Mouse (Mus musculus): ENCODE measurements around the gene Tssk4.
A peak's percentile ranks its signal among the peaks of the same experiment; 100 is the strongest.

The Tssk4 gene

GRCm38 (mm10) chr14:55649884-55650283 lies at the start of gene Tssk4:
Tssk4 (plus strand) TSS chr14:55650184.
- DNase-seq (ENCODE audit: low spot score): no peak

DNA sequence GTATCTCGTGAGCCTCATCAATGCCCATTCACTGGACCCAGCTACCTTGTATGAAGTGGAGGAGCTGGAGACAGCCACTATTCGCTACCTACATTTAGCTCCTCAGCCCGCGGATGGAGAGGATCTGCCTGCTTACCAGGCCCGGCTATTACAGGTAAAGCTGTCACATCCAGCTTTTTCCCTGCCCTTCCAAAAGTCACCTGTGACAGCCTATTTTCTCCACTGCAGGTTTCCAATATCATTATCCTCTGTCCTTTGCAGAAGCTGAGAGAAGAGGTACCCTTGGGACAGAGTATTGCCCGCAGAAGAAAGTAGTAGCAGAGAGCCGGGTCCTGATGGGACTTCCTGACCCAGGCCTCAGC lies 46.7 kb upstream of the Tssk4 start, which contains the start of gene Irf9:
TSS of gene Irf9 (plus strand) at position 301 of the 362 bp plus-strand sequence.
- no peak for DNase-seq (ENCODE audit: low spot score)

- peak; percentile 61 for DNase-seq (ENCODE audit: low spot score)
Measured at GRCm38 (mm10) chr14:55603633-55604576, 46.1 kb upstream of the Tssk4 start.

DNA sequence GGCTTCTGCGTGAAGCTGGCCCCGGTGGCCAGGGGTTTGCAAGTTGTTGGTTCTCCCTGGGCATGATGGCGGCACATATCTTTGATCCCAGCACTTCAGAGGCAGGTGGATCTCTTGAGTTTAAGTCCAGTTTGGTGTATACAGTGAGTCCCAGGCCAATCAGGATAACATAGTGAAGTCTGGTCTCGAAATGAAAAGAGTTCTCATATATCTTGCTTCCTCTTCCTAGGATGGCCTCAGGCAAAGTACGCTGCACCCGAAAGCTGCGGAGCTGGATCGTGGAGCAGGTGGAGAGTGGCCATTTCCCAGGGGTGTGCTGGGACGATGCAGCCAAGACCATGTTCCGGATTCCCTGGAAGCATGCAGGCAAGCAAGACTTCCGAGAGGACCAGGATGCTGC lies 45.2 kb upstream of the Tssk4 start:
- DNase-seq (ENCODE audit: low spot score): no peak

- no peak for DNase-seq (ENCODE audit: low spot score)
Measured at GRCm38 (mm10) chr14:55605743-55606459, 44.1 kb upstream of the Tssk4 start.

DNA sequence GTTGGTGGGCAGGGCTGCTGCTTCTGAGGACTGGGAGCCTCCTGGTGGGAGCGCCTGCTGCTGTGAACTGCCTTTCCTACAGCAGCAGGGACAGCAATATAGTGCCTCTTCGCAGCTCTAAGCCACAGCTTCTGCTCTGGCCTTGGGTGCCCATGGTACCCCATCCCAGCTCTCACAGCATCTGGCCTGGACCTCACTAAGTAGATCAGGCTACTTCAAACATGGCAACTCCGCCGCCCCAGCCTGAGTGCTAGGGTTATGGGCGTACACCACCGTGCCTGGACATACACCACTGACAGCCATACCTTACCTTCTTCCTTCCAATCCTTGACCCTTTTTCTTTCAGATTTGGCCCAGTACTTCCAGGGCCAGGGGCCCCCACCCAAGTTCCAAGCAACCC lies 41.6 kb upstream of the Tssk4 start:
- DNase-seq (ENCODE audit: low spot score): no peak

DNA sequence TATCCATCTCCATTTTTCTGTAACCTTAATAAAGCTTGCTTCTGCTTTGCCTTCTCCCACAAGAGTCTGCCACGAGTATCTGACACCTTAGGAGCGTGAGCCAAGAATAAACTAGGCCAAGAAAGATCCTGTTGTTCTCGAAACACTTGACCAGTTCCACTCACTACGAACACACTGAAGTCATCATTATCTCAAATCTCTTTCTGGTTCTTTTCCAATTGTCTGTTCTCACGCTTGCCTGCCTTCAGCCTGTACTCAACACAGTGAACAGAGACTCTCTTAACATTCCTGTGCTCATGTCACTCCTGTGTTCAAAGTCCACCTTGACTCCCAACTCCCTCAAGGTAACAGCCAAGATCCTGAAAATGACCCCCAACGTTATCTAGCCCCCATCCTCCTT lies 36.6 kb upstream of the Tssk4 start:
- DNase-seq (ENCODE audit: low spot score): no peak

GRCm38 (mm10) chr14:55614565-55615178 lies 35.3 kb upstream of the Tssk4 start:
- DNase-seq (ENCODE audit: low spot score): no peak

- no peak for DNase-seq (ENCODE audit: low spot score)
Measured at GRCm38 (mm10) chr14:55615876-55616275, 34.1 kb upstream of the Tssk4 start.

DNA sequence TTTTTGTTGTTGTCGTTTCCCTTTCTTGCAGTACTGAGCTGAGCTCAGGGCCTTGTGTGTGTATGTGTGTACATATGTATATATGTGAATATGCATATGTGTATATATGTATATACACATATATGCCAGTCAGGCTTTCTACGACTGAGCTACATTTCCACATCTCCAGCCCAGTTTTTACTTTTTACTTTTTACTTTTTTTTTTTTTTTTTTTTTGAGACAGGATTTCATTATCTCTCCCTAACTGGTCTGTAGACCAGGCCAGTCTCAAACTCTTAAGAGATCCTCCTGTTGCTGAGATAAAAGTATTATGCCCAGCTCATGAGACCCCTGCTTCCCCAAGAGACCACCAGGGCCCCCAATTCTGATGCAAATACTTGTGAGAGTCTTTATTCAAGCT lies 33.1 kb upstream of the Tssk4 start:
- DNase-seq (ENCODE audit: low spot score): no peak

DNA sequence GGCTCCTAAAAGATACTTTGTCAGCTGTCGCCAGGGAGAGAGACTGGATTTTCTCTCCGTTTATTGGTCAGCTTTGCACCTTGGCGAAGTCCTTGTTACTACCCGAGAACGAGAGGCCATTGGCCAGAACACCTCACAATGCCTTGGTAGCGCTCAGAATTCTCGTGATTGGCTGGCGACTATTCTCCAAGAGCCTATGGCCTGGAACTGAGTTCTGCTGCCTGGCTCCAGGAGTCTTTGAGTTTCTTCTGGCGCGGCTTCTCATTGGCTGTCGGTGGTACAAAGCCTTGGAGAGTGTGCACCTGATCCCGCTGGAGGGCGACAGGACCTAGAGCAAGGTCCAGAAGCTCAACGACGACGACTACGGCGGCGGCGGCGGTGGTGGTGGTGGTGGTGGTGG lies 32.2 kb upstream of the Tssk4 start, which contains the start of gene Rec8:
TSS of gene Rec8 (plus strand) at position 216 of the 400 bp plus-strand sequence.
- no peak for DNase-seq (ENCODE audit: low spot score)

- DNase-seq (ENCODE audit: low spot score): no peak
Measured at GRCm38 (mm10) chr14:55618486-55619195, 31.3 kb upstream of the Tssk4 start.

GRCm38 (mm10) chr14:55628077-55628827 lies 21.7 kb upstream of the Tssk4 start:
- DNase-seq (ENCODE audit: low spot score): no peak

DNA sequence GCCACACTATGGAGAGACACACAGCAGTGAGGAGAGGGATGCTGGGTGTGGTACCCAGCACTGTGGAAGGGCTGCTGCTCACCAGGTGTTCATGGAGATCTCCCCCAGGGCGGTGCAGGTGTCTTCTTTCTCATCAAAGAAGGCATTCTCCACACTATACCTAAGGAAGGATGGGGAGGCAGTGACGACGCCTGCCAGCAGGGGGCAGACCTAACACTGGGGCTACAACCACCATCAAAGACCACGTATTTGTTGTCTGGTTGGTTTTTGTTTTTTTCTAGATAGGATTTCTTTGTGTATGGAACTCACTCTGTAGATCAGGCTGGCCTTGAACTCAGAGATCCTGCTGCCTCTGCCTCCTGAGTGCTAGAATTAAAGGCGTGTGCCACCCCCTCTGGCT lies 20.7 kb upstream of the Tssk4 start:
- DNase-seq (ENCODE audit: low spot score): no peak

DNA sequence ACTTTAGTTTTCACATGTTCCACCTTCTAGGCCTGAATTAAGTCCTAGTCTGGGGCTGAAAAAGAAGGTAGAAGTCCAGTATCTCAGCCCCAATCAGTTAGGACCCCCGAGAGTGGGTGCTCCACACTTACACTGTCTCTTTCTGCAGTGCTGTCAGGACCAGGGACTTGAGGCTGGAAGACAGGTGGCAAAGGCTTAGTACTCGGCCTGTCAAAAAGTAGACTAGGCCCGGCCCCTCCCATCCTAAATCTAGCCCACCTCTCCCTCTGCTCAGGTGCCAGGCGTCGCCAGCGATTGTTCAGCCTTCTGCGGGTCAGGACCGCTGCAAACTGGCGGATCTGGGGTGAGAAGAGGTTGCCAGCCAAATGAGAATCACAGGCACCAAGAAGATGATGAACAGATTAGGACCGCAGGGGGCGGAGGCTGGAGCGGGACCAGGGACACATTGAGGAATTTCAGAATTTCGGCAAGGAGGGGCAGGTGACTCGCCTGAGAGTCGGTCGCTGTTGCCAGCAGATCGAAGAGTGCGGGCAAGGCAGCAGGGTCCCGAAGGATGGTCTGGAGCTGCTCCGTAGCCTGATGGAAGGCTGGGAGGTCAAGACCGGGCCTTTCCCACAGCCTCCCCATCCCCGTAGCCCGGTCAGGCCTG lies 15.0 kb upstream of the Tssk4 start:
- no peak for DNase-seq (ENCODE audit: low spot score)

GRCm38 (mm10) chr14:55635523-55636007 lies 14.4 kb upstream of the Tssk4 start, which contains the start of gene Ipo4:
Ipo4 (minus strand) TSS chr14:55635957.
- peak; percentile 47 for DNase-seq (ENCODE audit: low spot score)

DNA sequence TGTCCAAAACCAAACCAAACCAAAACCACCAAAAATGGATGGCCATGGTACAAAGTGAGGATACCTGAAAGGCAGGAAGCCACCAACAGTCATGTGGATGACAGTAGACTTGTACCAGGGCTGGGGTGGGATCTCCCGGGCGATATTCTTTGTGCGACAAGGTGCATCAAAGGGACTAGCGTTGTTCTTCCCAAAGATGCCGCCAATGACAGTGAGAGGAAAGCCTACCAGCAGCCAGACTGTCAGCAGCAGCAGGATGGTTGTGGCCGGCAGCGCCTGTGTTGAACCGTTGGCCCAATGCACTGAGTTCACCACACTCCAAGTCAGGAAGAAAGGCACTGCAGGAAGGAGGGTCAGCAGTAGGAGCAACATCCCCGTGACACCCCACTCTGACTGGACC lies 12.2 kb upstream of the Tssk4 start, which contains the start of gene Gm49378:
TSS of gene Gm49378 (minus strand) at position 101 of the 400 bp plus-strand sequence.
- DNase-seq (ENCODE audit: low spot score): no peak

GRCm38 (mm10) chr14:55640816-55641215 lies 9.2 kb upstream of the Tssk4 start:
- no peak for DNase-seq (ENCODE audit: low spot score)

DNA sequence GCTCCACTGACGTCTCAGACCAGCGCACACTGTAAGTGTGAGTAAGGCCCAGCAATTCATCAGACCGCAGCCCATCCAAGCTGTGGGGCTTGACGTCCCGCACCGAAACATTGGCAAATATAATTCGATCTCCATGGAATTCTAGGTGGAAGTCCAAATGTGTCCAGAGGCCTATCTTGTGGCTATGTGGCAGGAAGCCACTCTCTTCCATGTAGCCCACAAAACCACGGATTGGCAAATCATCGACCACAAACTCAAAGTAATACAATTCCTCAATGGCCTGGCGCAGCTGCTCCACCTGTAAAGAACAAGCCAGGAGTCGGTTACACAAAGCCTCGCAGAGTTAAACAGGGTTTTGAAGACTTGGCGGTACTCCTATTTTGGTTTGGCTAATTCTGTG lies 8.7 kb upstream of the Tssk4 start:
- no peak for DNase-seq (ENCODE audit: low spot score)

DNA sequence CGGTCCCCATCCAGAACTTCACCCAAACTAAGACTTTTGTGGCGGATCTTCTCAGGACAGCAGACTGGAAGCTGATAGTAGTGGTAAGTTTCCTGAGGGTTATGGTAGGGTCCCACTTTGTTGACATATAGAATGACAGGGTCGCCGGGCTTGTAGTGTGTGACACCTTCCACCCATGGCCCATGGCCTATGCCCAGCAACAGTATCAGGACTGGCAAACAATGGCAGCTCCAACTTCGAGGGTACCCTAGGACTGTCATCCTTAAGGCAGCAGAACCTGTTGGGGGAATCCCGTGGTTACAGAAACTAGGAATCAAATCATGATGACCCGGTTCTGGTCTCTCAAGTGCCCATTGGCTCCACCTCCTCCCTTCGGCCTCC lies 7.3 kb upstream of the Tssk4 start:
- no peak for DNase-seq (ENCODE audit: low spot score)

Measured in urinary bladder, postnatal 10 days (tissue).